Mouse (Mus musculus): Measurements from ENCODE around the gene Taf4. TPM values are rescaled to one million over a fixed set of nuclear protein-coding genes. Genes with fewer than 3 reads are reported as not detected.
A peak's percentile ranks its signal among the peaks of the same experiment; 100 is the strongest.

Gene Taf4
- polyA plus RNA-seq, 1 experiment, result 9.1 TPM

- H3K27me3 ChIP-seq (replicated peaks), result peaks cover 27% of the 10 kb centered on the region
- H3K36me3 ChIP-seq (replicated peaks; ENCODE audit: low read length), result no peaks in the 10 kb centered on the region
These were observed 9.2 kb upstream of the Taf4 start for GRCm38 (mm10) chr2:179985695-179986094.

GRCm38 (mm10) chr2:179984830-179985229 lies 8.4 kb upstream of the Taf4 start:
- TF ChIP-seq FLI1 (IDR thresholded peaks at IDR 0.05; ENCODE audit: low read length) (no peak), GATA1 (IDR thresholded peaks at IDR 0.05; ENCODE audit: borderline replicate concordance, low read length) (no peak)
- Histone ChIP-seq H3K9me3 (no peaks in the 10 kb centered on the region), H3K4me3 (replicated peaks) (no peak overlapping the region), H3K36me3 (replicated peaks; ENCODE audit: low read length) (no peaks in the 10 kb centered on the region), H3K27me3 (replicated peaks) (peaks cover 27% of the 10 kb centered on the region), H3K4me1 (peaks cover 28% of the 10 kb centered on the region)

More at GRCm38 (mm10) chr2:179985695-179986094, 9.2 kb upstream of the Taf4 start:
- H3K4me1 ChIP-seq, result peaks cover 26% of the 10 kb centered on the region
- no peak for TF ChIP-seq FLI1 (IDR thresholded peaks at IDR 0.05; ENCODE audit: low read length)
- no peak for TF ChIP-seq GATA1 (IDR thresholded peaks at IDR 0.05; ENCODE audit: borderline replicate concordance, low read length)
- no peaks in the 10 kb centered on the region for H3K9me3 ChIP-seq
- H3K4me3 ChIP-seq (replicated peaks), result no peak overlapping the region

GRCm38 (mm10) chr2:179982715-179983114 lies 6.3 kb upstream of the Taf4 start:
- Histone ChIP-seq H3K4me3 (replicated peaks) (no peak overlapping the region), H3K9me3 (no peaks in the 10 kb centered on the region), H3K36me3 (replicated peaks; ENCODE audit: low read length) (no peaks in the 10 kb centered on the region), H3K27me3 (replicated peaks) (peaks cover 22% of the 10 kb centered on the region), H3K4me1 (peaks cover 47% of the 10 kb centered on the region)
- no peak for TF ChIP-seq GATA1 (IDR thresholded peaks at IDR 0.05; ENCODE audit: borderline replicate concordance, low read length)
- TF ChIP-seq FLI1 (IDR thresholded peaks at IDR 0.05; ENCODE audit: low read length), result no peak

DNA sequence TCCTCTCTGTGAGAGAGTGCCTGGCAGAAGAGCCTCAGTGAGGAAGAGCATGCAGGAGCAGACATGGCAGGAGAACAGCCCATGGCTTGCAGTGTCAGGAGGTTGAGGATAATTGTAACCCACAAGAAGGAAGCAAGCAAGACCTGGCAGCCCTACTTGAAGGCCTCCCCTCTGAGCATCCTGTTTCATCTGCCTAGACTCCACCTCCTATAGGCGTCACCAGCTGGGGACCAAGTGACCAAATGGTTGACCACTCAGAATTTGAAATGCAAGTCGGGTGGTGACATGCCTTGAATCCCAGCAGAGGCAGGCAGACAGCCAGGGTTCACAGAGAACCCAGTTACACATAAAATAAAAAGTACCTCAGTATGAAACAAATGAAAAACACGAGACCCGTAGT lies 4.2 kb upstream of the Taf4 start:
- H3K9me3 ChIP-seq, result no peaks in the 10 kb centered on the region
- TF ChIP-seq GATA1 (IDR thresholded peaks at IDR 0.05; ENCODE audit: borderline replicate concordance, low read length) (no peak), FLI1 (IDR thresholded peaks at IDR 0.05; ENCODE audit: low read length) (no peak)
- H3K27me3 ChIP-seq (replicated peaks), result peaks cover 7% of the 10 kb centered on the region
- H3K4me1 ChIP-seq, result peaks cover 48% of the 10 kb centered on the region
- H3K36me3 ChIP-seq (replicated peaks; ENCODE audit: low read length), result no peaks in the 10 kb centered on the region
- H3K4me3 ChIP-seq (replicated peaks), result peak overlapping the region; percentile 20

DNA sequence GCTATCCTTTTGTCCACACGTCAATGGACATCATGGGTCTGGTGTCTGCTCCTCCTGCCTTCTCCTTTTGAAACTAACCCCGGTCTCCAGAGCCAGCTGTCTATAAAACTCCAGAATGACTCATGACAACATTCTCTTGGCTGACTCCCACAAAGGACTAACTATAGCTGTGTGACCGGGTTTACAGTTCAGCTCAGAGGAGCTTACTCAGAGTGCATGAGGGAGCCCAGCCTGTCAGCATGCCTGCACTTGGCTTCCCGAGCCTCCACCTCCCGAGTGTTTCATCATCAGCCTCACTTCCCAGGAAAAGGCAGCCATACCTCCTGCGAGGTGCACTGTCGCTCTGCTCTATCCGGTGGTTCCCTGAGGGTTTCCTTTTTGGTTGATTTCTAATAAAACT lies 3.4 kb upstream of the Taf4 start:
- Histone ChIP-seq H3K9me3 (no peaks in the 10 kb centered on the region), H3K36me3 (replicated peaks; ENCODE audit: low read length) (no peaks in the 10 kb centered on the region), H3K4me1 (peaks cover 52% of the 10 kb centered on the region), H3K27me3 (replicated peaks) (peaks cover 4% of the 10 kb centered on the region), H3K4me3 (replicated peaks) (peak overlapping the region; percentile 79)
- TF ChIP-seq FLI1 (IDR thresholded peaks at IDR 0.05; ENCODE audit: low read length) (no peak), GATA1 (IDR thresholded peaks at IDR 0.05; ENCODE audit: borderline replicate concordance, low read length) (no peak)

DNA sequence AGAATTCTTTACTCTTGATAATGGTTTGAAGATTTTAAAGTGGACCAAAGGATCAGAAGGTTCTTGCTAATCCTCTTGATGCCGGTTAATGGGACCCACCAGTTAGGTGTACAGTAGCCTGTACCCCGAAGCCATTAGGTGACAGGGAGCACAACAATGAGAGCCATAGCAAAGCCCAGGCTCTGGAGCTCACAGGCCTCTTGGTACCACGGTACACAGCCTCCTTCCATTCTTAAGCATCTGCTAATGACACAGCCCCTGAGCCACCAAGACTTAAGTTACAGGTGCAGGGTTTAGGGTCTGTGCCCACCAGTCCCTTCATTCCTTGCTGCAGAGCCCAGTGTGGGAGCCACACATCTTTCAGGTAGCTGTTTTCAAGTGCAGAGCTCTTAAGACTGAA lies 1.8 kb upstream of the Taf4 start:
- TF ChIP-seq FLI1 (IDR thresholded peaks at IDR 0.05; ENCODE audit: low read length) (no peak), GATA1 (IDR thresholded peaks at IDR 0.05; ENCODE audit: borderline replicate concordance, low read length) (no peak)
- H3K9me3 ChIP-seq, result no peaks in the 10 kb centered on the region
- H3K4me1 ChIP-seq, result peaks cover 61% of the 10 kb centered on the region
- no peaks in the 10 kb centered on the region for H3K27me3 ChIP-seq (replicated peaks)
- H3K36me3 ChIP-seq (replicated peaks; ENCODE audit: low read length), result no peaks in the 10 kb centered on the region
- H3K4me3 ChIP-seq (replicated peaks), result peak overlapping the region; percentile 17

GRCm38 (mm10) chr2:179977344-179978025 lies 1.0 kb upstream of the Taf4 start:
- Histone ChIP-seq H3K4me3 (replicated peaks) (peak overlapping the region; percentile 100), H3K9me3 (no peaks in the 10 kb centered on the region), H3K27me3 (replicated peaks) (no peaks in the 10 kb centered on the region), H3K4me1 (peaks cover 69% of the 10 kb centered on the region), H3K36me3 (replicated peaks; ENCODE audit: low read length) (no peaks in the 10 kb centered on the region)
- TF ChIP-seq GATA1 (IDR thresholded peaks at IDR 0.05; ENCODE audit: borderline replicate concordance, low read length), result no peak
- TF ChIP-seq FLI1 (IDR thresholded peaks at IDR 0.05; ENCODE audit: low read length), result no peak

DNA sequence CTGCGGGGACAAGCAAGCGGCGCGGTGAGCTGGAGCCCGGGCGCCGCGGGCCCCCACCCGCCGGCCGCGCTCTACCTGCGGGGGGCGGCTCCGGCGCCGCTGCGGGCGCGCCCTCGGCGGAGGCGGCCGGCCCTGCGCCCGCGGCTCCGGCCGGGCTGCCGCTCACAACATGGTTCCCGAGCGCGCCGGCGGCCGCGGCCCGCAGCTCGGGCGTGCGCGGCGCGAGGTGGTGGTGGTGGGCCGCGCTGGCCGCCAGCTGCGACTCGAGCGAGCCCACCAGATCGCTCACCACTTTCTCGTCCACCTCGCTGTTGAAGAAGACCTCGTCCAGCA lies 185 bp downstream of the Taf4 start:
- peaks cover 77% of the 10 kb centered on the region for H3K4me1 ChIP-seq
- no peaks in the 10 kb centered on the region for H3K36me3 ChIP-seq (replicated peaks; ENCODE audit: low read length)
- no peaks in the 10 kb centered on the region for H3K9me3 ChIP-seq
- no peaks in the 10 kb centered on the region for H3K27me3 ChIP-seq (replicated peaks)
- H3K4me3 ChIP-seq (replicated peaks), result peak overlapping the region; percentile 100
- TF ChIP-seq FLI1 (IDR thresholded peaks at IDR 0.05; ENCODE audit: low read length) (no peak), GATA1 (IDR thresholded peaks at IDR 0.05; ENCODE audit: borderline replicate concordance, low read length) (no peak)

DNA sequence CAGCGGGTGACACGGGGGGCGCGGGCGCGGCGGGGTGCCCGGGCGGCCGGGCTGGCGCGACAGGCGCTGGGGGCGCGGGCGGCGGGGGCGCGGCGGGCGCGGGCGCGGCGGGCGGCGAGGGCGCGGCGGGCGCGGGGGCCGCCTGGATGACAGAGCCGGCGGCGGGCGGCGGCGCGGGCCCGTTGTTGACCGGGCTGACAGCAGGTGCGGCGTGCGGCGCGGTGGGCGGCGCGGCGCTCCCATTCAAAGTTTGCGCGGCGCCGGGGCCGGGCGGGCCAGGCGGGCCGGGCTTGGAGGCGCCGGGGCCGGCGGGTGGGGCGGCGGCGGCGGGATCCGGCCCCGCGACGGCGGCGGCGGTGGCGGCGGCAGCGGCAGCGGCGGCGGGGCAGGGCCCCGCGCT lies 595 bp downstream of the Taf4 start:
- TF ChIP-seq GATA1 (IDR thresholded peaks at IDR 0.05; ENCODE audit: borderline replicate concordance, low read length) (no peak), FLI1 (IDR thresholded peaks at IDR 0.05; ENCODE audit: low read length) (no peak)
- H3K9me3 ChIP-seq, result no peaks in the 10 kb centered on the region
- peak overlapping the region; percentile 100 for H3K4me3 ChIP-seq (replicated peaks)
- H3K27me3 ChIP-seq (replicated peaks), result no peaks in the 10 kb centered on the region
- H3K4me1 ChIP-seq, result peaks cover 78% of the 10 kb centered on the region
- H3K36me3 ChIP-seq (replicated peaks; ENCODE audit: low read length), result no peaks in the 10 kb centered on the region

DNA sequence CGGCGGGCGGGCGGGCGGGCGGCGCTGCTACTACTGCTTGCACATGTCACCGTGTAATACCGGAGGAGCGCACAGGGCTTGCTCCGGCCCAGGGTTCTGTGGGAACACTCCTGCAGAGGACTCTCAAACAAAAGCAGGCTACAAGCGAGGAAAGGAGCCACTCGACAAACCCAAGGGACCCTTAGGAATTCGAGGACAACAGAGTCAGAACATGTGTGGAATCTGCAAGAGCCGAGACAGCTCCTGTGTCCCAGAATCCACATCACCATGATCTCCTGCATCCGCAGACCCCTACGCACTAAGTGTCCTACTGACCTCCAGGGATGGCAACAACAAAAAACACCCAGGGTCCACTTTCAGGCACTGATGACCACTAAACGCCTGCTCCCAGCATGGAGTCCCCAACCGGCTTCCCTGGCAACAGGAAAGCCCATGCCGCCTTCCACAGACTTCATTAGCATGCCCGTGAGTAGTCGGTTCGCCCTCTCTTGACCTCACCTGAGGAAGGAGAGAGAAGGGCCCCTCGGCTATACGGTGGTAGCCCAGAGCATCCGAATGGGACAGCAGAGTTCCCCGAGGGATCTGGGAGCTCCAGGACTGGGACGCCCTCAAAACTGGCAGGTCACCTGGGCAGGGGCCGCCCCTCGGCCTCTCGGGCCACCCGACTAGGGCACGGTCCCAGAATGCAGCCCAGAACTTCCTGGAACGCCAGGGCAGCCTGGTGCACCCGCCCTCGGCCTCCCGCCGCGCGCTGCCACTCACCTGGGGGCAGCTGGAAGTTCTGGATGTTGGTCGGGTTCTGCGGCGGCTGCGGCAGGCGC lies 1.6 kb downstream of the Taf4 start:
- no peaks in the 10 kb centered on the region for H3K9me3 ChIP-seq
- peaks cover 78% of the 10 kb centered on the region for H3K4me1 ChIP-seq
- H3K36me3 ChIP-seq (replicated peaks; ENCODE audit: low read length), result no peaks in the 10 kb centered on the region
- no peak for TF ChIP-seq FLI1 (IDR thresholded peaks at IDR 0.05; ENCODE audit: low read length)
- no peak for TF ChIP-seq GATA1 (IDR thresholded peaks at IDR 0.05; ENCODE audit: borderline replicate concordance, low read length)
- H3K27me3 ChIP-seq (replicated peaks), result no peaks in the 10 kb centered on the region
- peak overlapping the region; percentile 100 for H3K4me3 ChIP-seq (replicated peaks)
